ENCODE assay signal across 7 mouse cellular contexts in genomic region chr6:128308311-128308710, GRCm38 (mm10). TPM values are rescaled to one million over a fixed set of nuclear protein-coding genes. Genes with fewer than 3 reads are reported as not detected.
A peak's percentile ranks its signal among the peaks of the same experiment; 100 is the strongest.
DNase-seq lines count a peak whose midpoint lies in the region; ATAC-seq and TF ChIP-seq lines count a peak whose summit lies in the region.

No protein-coding gene starts in this region.

- ATAC-seq in forebrain, embryonic 13.5 days, result peak; percentile 72
- 0 out of 2 replicates have a peak, but pooled peaks have one; percentile 44 for ATAC-seq in neutrophil, adult 5-6 weeks (ENCODE audit: extremely low read depth, insufficient number of reproducible peaks, low FRiP score, poor library complexity, severe bottlenecking)

- no peaks in the 10 kb centered on the region for H3K9me3 ChIP-seq in forebrain, embryonic 13.5 days (replicated peaks)

- no peaks in the 10 kb centered on the region for H3K36me3 ChIP-seq in forebrain, embryonic 13.5 days (ENCODE audit: poor library complexity, severe bottlenecking)
- H3K36me3 ChIP-seq in liver, adult 2 months (ENCODE audit: control insufficient read depth, insufficient read depth, low read length), result no peaks in the 10 kb centered on the region

- peak; percentile 91 for TF ChIP-seq CTCF in liver, adult 2 months (IDR thresholded peaks at IDR 0.05; ENCODE audit: low read depth, low read length)

- H3K27me3 ChIP-seq in forebrain, embryonic 13.5 days, result no peaks in the 10 kb centered on the region
- no peaks in the 10 kb centered on the region for H3K27me3 ChIP-seq in liver, adult 2 months (ENCODE audit: control insufficient read depth, insufficient read depth, low read length)

- TF ChIP-seq POLR2A in liver, adult 2 months (IDR thresholded peaks at IDR 0.05; ENCODE audit: extremely low read depth, insufficient read depth, low read length), result no peak

- H3K9ac ChIP-seq in forebrain, embryonic 13.5 days, result no peak overlapping the region
- no peak overlapping the region for H3K9ac ChIP-seq in liver, adult 2 months (ENCODE audit: low read depth, low read length)

- H3K4me1 ChIP-seq in forebrain, embryonic 13.5 days, result no peaks in the 10 kb centered on the region
- H3K4me1 ChIP-seq in liver, adult 2 months (ENCODE audit: control insufficient read depth, insufficient read depth, low read length), result no peaks in the 10 kb centered on the region

- H3K4me3 ChIP-seq in forebrain, embryonic 13.5 days, result no peak overlapping the region
- H3K4me3 ChIP-seq in liver, adult 2 months (ENCODE audit: insufficient read depth, low read depth, low read length), result no peak overlapping the region

- H3K27ac ChIP-seq in forebrain, embryonic 13.5 days, result no peak overlapping the region
- no peak overlapping the region for H3K27ac ChIP-seq in liver, adult 2 months (replicated peaks; ENCODE audit: insufficient read depth, low read depth, low read length)

- no peak overlapping the region for H3K4me2 ChIP-seq in forebrain, embryonic 13.5 days

- no peaks in the 10 kb centered on the region for H3K79me2 ChIP-seq in liver, adult 2 months (ENCODE audit: control insufficient read depth, insufficient read depth, low read length)

- WGBS in forebrain, embryonic 13.5 days, result 30% methylated on average over 4 of the region's 4 CpGs
- 49% methylated on average over 4 of the region's 4 CpGs for WGBS in liver, adult 2 months

- DNase-seq in urinary bladder, postnatal 14 days (ENCODE audit: low spot score), result peak; percentile 58
- DNase-seq in urinary bladder, adult 18-20 months (ENCODE audit: low spot score in 2 of 2), result no peak
- peak; percentile 43 for DNase-seq in c-Kit-negative CD71-positive TER-119-positive erythroid progenitor cells, embryonic 14.5 days (ENCODE audit: low read depth, low spot score)
- DNase-seq in induced T-regulatory cell, adult 2 months (ENCODE audit: low read depth), result peak; percentile 73
- DNase-seq in liver, adult 2 months (ENCODE audit: extremely low read depth, low read depth, low spot score), result peak; percentile 33

RNA-seq across cellular contexts. Expression of gene Tead4, which starts 7.7 kb away (rescaled TPM):
- 0.36 and 0.81 TPM in 2 replicates for polyA plus RNA-seq in forebrain, embryonic 13.5 days (2015; fragmentation: Nextera tagmentation; extraction: Ambion mirVana)
- total RNA-seq in liver, adult 2 months (2014; rRNA removed), result 0.13 and 0.18 TPM in 2 replicates
- 0.06 and 0.39 TPM in 2 replicates for polyA plus RNA-seq in liver, adult 2 months (2012; rRNA removed)
- total RNA-seq in neutrophil, adult 5-6 weeks (2017), result not detected in 2 replicates

RNA-seq across cellular contexts. Expression of gene Tulp3, which starts 47.3 kb away (rescaled TPM):
- polyA plus RNA-seq in forebrain, embryonic 13.5 days (2015; fragmentation: Nextera tagmentation; extraction: Ambion mirVana), result 15.9 and 17.5 TPM in 2 replicates
- 0.74 TPM in 2 replicates for total RNA-seq in liver, adult 2 months (2014; rRNA removed)
- polyA plus RNA-seq in liver, adult 2 months (2012; rRNA removed), result 0.86 and 0.92 TPM in 2 replicates
- total RNA-seq in neutrophil, adult 5-6 weeks (2017), result 1.8 and 2.9 TPM in 2 replicates

RNA-seq across cellular contexts. Expression of gene Rhno1, which starts 54.4 kb away (rescaled TPM):
- 180 TPM in 2 replicates for polyA plus RNA-seq in forebrain, embryonic 13.5 days (2015; fragmentation: Nextera tagmentation; extraction: Ambion mirVana)
- total RNA-seq in liver, adult 2 months (2014; rRNA removed), result 2.9 and 3.0 TPM in 2 replicates
- 3.0 and 4.2 TPM in 2 replicates for polyA plus RNA-seq in liver, adult 2 months (2012; rRNA removed)
- 40.5 and 48.7 TPM in 2 replicates for total RNA-seq in neutrophil, adult 5-6 weeks (2017)

RNA-seq across cellular contexts. Expression of gene Foxm1, which starts 54.5 kb away (rescaled TPM):
- polyA plus RNA-seq in forebrain, embryonic 13.5 days (2015; fragmentation: Nextera tagmentation; extraction: Ambion mirVana), result 42.5 and 44.0 TPM in 2 replicates
- total RNA-seq in liver, adult 2 months (2014; rRNA removed), result 0.27 TPM in 1 of 2 replicates, not detected in the other
- polyA plus RNA-seq in liver, adult 2 months (2012; rRNA removed), result 0.40 and 0.94 TPM in 2 replicates
- 2.2 and 7.8 TPM in 2 replicates for total RNA-seq in neutrophil, adult 5-6 weeks (2017)

Comparison
In these comparisons a context has a peak if more than half of its experiments do, and no peak if none do; other contexts are left out.
1. DNase-seq: peak in urinary bladder, postnatal 14 days (single experiment), c-Kit-negative CD71-positive TER-119-positive erythroid progenitor cells, embryonic 14.5 days (single experiment), induced T-regulatory cell, adult 2 months (single experiment) and liver, adult 2 months (single experiment); none in urinary bladder, adult 18-20 months (0 of 2).
2. RNA of gene Rhno1, which starts 54.4 kb away (total RNA-seq): 40.5 to 48.7 TPM in neutrophil, adult 5-6 weeks; 2.9 to 3.0 TPM in liver, adult 2 months; every median in the first group is over 10 times any median in the second.